Mouse (Mus musculus) embryonic facial prominence, embryonic 15.5 days (tissue): ENCODE measurements around the gene Dhx35. TPM values are rescaled to one million over a fixed set of nuclear protein-coding genes. Genes with fewer than 3 reads are reported as not detected.

Source experiments
- ATAC-seq: fragments of 200-750 bp; cut with Nextera tagmentation; 2 replicates; pipeline ENCODE4 v1.8.0; 2017; ENCODE audit warnings: low read depth, moderate TSS enrichment; ENCODE audit not compliant: insufficient number of reproducible peaks, low FRiP score, low TSS enrichment
- H3K27ac ChIP-seq: fragments of 300-500 bp; sonication (generic); replicated peaks from 2 replicates; pipeline ENCODE4 v1.5.1; 2015; ENCODE audit warnings: mild to moderate bottlenecking, inconsistent platforms
- H3K27me3 ChIP-seq: fragments of 300-500 bp; sonication (generic); 2 replicates; pipeline ENCODE4 v1.6.1; 2015; ENCODE audit warnings: inconsistent platforms
- H3K36me3 ChIP-seq: fragments of 300-500 bp; sonication (generic); 2 replicates; pipeline ENCODE4 v1.6.1; 2015; ENCODE audit warnings: mild to moderate bottlenecking, inconsistent platforms
- H3K4me1 ChIP-seq: fragments of 300-500 bp; sonication (generic); 2 replicates; pipeline ENCODE4 v1.6.1; 2015; ENCODE audit warnings: inconsistent platforms
- H3K4me2 ChIP-seq: fragments of 300-500 bp; sonication (generic); replicated peaks from 2 replicates; pipeline ENCODE4 v1.6.1; 2015; ENCODE audit warnings: mild to moderate bottlenecking, inconsistent platforms
- H3K4me3 ChIP-seq: fragments of 300-500 bp; sonication (generic); replicated peaks from 2 replicates; pipeline ENCODE4 v1.5.1; 2015; ENCODE audit warnings: mild to moderate bottlenecking, inconsistent platforms
- H3K9ac ChIP-seq: fragments of 300-500 bp; sonication (generic); 2 replicates; pipeline ENCODE4 v1.6.1; 2015; ENCODE audit warnings: inconsistent platforms
- H3K9me3 ChIP-seq: fragments of 300-500 bp; sonication (generic); replicated peaks from 2 replicates; pipeline ENCODE4 v1.6.1; 2016; ENCODE audit warnings: inconsistent platforms
- WGBS: fragments of 180-500 bp; shearing (Covaris S2); methylation state at CpG from one replicate; pipeline ENCODE4 v1.1.7; 2015; 5-methylcytosine and 5-hydroxymethylcytosine counted together
- polyA plus RNA-seq: library from polyadenylated mRNA; unstranded; fragments of >200 nt; fragmentation: Nextera tagmentation; extraction: Ambion mirVana; gene quantifications from 2 replicates; pipeline ENCODE4 v1.2.1, GENCODE M21; 2015

Gene Dhx35
- 12.5 and 13.0 TPM in 2 replicates for polyA plus RNA-seq

- H3K4me3 ChIP-seq: peak within 1 kb of the TSS; percentile 91
- no peaks in the 10 kb centered on the region for H3K36me3 ChIP-seq
- no peaks in the 10 kb centered on the region for H3K9me3 ChIP-seq
- ATAC-seq: peak; percentile 98
- peak within 1 kb of the TSS; percentile 86 for H3K27ac ChIP-seq
- peak within 1 kb of the TSS; percentile 63 for H3K9ac ChIP-seq
- peak within 1 kb of the TSS; percentile 75 for H3K4me2 ChIP-seq
- H3K4me1 ChIP-seq: peaks cover 20% of the 10 kb centered on the region
- under 1% methylated on average over 33 of the region's 33 CpGs for WGBS
- H3K27me3 ChIP-seq: no peaks in the 10 kb centered on the region
Observed at GRCm38 (mm10) chr2:158794494-158795004, at the start of gene Dhx35. TSS of gene Dhx35 (plus strand) at chr2:158794807.

DNA sequence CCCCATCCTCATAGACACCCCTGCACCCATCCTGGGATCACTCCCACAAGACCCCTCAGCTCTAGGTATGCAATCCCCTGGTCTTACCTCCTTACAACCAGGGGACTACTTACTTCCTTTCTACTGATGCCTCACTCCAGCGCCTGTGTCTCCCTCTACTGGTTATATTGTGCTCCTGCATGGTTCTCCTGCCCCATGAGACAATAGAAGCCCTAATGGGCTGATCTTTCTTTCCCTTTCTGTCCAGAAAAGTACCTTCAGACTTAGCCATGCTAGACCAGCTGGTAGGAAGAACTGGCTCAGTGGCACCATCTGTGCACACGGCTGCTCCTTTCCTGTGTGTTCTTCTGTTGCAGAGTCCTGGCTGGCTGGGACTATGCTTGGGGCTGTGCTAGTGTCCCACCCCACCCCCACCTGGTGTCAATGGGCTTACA lies 49.5 kb upstream of the Dhx35 start:
- Histone ChIP-seq H3K4me3 (no peak overlapping the region), H3K4me2 (no peak overlapping the region), H3K9me3 (no peaks in the 10 kb centered on the region), H3K27me3 (no peaks in the 10 kb centered on the region), H3K27ac (no peak overlapping the region), H3K36me3 (no peaks in the 10 kb centered on the region), H3K4me1 (no peaks in the 10 kb centered on the region), H3K9ac (no peak overlapping the region)
- ATAC-seq: no peak
- 23% methylated on average over 2 of the region's 2 CpGs for WGBS

GRCm38 (mm10) chr2:158746164-158746563 lies 48.4 kb upstream of the Dhx35 start:
- Histone ChIP-seq H3K4me3 (no peak overlapping the region), H3K36me3 (no peaks in the 10 kb centered on the region), H3K27ac (no peak overlapping the region), H3K4me1 (no peaks in the 10 kb centered on the region), H3K9ac (no peak overlapping the region), H3K27me3 (no peaks in the 10 kb centered on the region), H3K9me3 (no peaks in the 10 kb centered on the region), H3K4me2 (no peak overlapping the region)
- 65% methylated on average over 11 of the region's 11 CpGs for WGBS
- no peak for ATAC-seq

- H3K9ac ChIP-seq: no peak overlapping the region
- H3K9me3 ChIP-seq: no peaks in the 10 kb centered on the region
- WGBS: 89% methylated on average over 9 of the region's 9 CpGs
- ATAC-seq: no peak
- H3K27me3 ChIP-seq: no peaks in the 10 kb centered on the region
- H3K27ac ChIP-seq: no peak overlapping the region
- no peaks in the 10 kb centered on the region for H3K36me3 ChIP-seq
- H3K4me2 ChIP-seq: no peak overlapping the region
- no peak overlapping the region for H3K4me3 ChIP-seq
- H3K4me1 ChIP-seq: no peaks in the 10 kb centered on the region
Observed at GRCm38 (mm10) chr2:158749366-158749765, 45.2 kb upstream of the Dhx35 start.

DNA sequence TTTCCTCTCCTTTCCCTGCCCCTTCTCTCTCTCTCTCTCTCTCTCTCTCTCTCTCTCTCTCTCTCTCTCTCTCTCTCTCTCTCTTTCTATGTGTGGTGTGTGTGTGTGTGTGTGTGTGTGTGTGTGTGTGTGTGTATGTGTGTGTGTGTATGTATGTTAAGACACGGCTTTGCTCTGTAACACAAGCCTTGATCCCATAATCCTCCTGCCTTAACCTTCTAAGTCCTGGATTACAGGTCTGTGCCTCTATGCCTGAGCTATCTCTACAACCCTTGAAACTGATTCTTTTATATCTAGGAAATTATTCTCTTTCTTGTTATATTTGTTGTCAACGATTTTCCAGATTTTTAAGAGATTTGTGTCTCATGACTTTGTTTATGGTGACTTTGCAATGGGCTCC lies 34.4 kb upstream of the Dhx35 start:
- H3K9me3 ChIP-seq: no peaks in the 10 kb centered on the region
- 58% methylated on average over 2 of the region's 2 CpGs for WGBS
- no peaks in the 10 kb centered on the region for H3K36me3 ChIP-seq
- H3K27ac ChIP-seq: no peak overlapping the region
- ATAC-seq: no peak
- no peak overlapping the region for H3K9ac ChIP-seq
- no peak overlapping the region for H3K4me3 ChIP-seq
- no peak overlapping the region for H3K4me2 ChIP-seq
- no peaks in the 10 kb centered on the region for H3K27me3 ChIP-seq
- no peaks in the 10 kb centered on the region for H3K4me1 ChIP-seq

GRCm38 (mm10) chr2:158762339-158762738 lies 32.3 kb upstream of the Dhx35 start:
- Histone ChIP-seq H3K4me1 (peaks cover under 1% of the 10 kb centered on the region; the same call in 1 of the 2 replicates), H3K9ac (no peak overlapping the region), H3K27ac (no peak overlapping the region), H3K27me3 (no peaks in the 10 kb centered on the region), H3K9me3 (no peaks in the 10 kb centered on the region), H3K4me3 (no peak overlapping the region), H3K36me3 (no peaks in the 10 kb centered on the region), H3K4me2 (no peak overlapping the region)
- no peak for ATAC-seq
- WGBS: 89% methylated on average over 5 of the region's 5 CpGs

DNA sequence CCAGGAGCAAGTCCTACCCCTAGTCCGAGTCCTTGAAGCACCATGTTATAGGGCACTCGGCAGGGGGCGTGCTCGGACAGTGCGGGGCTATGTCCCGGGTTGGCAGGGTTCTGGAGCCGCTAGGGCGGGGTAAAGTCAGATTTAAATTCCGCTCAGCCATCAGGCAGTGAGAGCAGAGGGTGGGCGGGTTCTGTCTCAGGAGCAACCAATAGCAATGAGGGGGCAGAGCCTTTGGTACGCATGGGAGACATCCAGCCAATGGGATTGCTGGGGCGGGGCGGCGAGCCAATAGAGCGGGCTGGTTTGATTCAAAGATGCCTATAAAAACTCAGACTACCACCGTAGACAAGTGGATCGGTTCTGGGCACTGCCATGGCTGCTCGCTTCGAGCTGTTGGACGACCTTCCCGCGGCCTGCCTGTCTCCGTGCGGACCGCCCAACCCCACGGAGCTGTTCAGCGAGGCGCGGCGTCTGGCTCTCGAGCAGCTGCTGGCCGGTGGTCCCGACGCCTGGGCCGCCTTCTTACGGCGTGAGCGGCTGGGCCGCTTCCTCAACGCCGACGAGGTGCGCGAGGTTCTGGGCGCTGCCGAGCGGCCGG lies 26.8 kb upstream of the Dhx35 start, which contains the start of gene Fam83d:
Gene Fam83d (plus strand): TSS at position 352 of the 598 bp plus-strand sequence.
- H3K27ac ChIP-seq: peak within 1 kb of the TSS; percentile 56
- peak within 1 kb of the TSS; percentile 62 for H3K9ac ChIP-seq
- H3K27me3 ChIP-seq: no peaks in the 10 kb centered on the region
- peak within 1 kb of the TSS; percentile 88 for H3K4me2 ChIP-seq
- ATAC-seq: peak; percentile 98
- no peaks in the 10 kb centered on the region for H3K9me3 ChIP-seq
- 0 out of 2 replicates have a peak, but pooled peaks cover 3% of the 10 kb centered on the region for H3K36me3 ChIP-seq
- H3K4me1 ChIP-seq: peaks cover 48% of the 10 kb centered on the region
- under 1% methylated on average over 48 of the region's 48 CpGs for WGBS
- peak within 1 kb of the TSS; percentile 68 for H3K4me3 ChIP-seq

DNA sequence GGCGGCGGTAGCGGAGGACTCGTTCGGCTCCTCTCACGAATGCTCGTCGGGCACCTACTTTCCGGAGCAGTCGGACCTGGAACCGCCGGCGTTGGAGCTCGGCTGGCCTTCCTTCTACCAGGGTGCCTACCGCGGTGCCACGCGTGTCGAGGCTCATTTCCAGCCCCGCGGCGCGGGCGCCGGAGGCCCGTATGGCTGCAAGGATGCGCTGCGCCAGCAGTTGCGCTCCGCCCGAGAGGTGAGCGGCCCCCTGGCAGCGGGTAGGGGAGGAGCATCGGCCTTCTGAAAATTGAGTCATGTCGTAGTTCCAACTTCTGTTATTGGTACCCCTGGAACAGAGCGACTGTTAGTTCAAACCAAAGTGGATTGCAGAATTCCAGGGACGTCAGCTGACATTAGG lies 26.3 kb upstream of the Dhx35 start:
- H3K9me3 ChIP-seq: no peaks in the 10 kb centered on the region
- no peaks in the 10 kb centered on the region for H3K27me3 ChIP-seq
- ATAC-seq: no peak
- peak overlapping the region; percentile 56 for H3K27ac ChIP-seq
- 0 out of 2 replicates have a peak, but pooled peaks cover 4% of the 10 kb centered on the region for H3K36me3 ChIP-seq
- H3K9ac ChIP-seq: peak overlapping the region; percentile 62
- WGBS: under 1% methylated on average over 37 of the region's 37 CpGs
- H3K4me2 ChIP-seq: peak overlapping the region; percentile 88
- H3K4me3 ChIP-seq: peak overlapping the region; percentile 68
- H3K4me1 ChIP-seq: peaks cover 50% of the 10 kb centered on the region

- H3K27ac ChIP-seq: 0 out of 2 replicates have a peak overlapping the region, but pooled peaks have one; percentile 56
- no peak for ATAC-seq
Observed at GRCm38 (mm10) chr2:158768771-158769170, 25.8 kb upstream of the Dhx35 start.

DNA sequence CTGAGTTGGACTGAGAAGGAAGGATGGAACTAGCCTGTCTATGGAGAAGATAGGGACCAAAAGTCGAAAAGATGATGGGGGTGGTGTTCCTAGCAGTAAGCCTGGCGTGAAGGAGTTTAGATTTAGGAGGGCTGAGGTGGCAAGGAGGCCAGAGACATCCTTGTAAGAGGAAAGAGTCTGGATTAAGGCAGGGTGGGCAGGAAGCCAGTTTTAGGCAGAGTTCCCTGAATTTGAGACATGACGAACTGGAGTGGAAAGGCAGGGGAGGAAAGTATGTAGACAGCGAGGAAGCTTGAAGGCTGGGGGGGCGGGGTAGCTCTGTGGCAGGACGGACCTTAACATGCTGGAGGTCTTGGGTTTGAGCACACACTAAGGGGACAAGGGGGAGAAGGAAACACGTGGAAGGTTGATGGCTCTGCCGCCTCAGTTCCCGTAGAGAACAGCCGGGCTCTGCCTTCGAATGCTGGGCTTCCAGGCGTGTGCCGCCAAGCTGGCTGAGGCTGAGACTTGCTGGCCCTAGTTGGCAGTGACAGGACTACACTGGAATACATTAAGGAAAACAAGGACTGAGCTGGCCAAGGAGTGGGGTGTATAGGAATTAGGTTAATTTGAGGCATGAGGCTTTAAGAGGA lies 24.4 kb upstream of the Dhx35 start:
- Histone ChIP-seq H3K9ac (peak overlapping the region; percentile 19; the same call in 1 of the 2 replicates), H3K27me3 (no peaks in the 10 kb centered on the region), H3K4me1 (peaks cover 53% of the 10 kb centered on the region), H3K36me3 (peaks cover 13% of the 10 kb centered on the region; the same call in 1 of the 2 replicates), H3K27ac (peak overlapping the region; percentile 67; the same call in 1 of the 2 replicates), H3K9me3 (no peaks in the 10 kb centered on the region), H3K4me3 (peak overlapping the region; percentile 68), H3K4me2 (peak overlapping the region; percentile 88)
- no peak for ATAC-seq
- 17% methylated on average over 13 of the region's 13 CpGs for WGBS

More at GRCm38 (mm10) chr2:158768771-158769170, 25.8 kb upstream of the Dhx35 start:
- Histone ChIP-seq H3K36me3 (peaks cover 6% of the 10 kb centered on the region; the same call in 1 of the 2 replicates), H3K4me3 (peak overlapping the region; percentile 68), H3K9ac (peak overlapping the region; percentile 62; the same call in 1 of the 2 replicates), H3K9me3 (no peaks in the 10 kb centered on the region), H3K4me2 (peak overlapping the region; percentile 88), H3K4me1 (peaks cover 50% of the 10 kb centered on the region), H3K27me3 (no peaks in the 10 kb centered on the region)
- 4% methylated on average over 5 of the region's 5 CpGs for WGBS

GRCm38 (mm10) chr2:158771066-158771763 lies 23.4 kb upstream of the Dhx35 start:
- no peak overlapping the region for H3K9ac ChIP-seq
- H3K9me3 ChIP-seq: no peaks in the 10 kb centered on the region
- peaks cover 13% of the 10 kb centered on the region; the same call in 1 of the 2 replicates for H3K36me3 ChIP-seq
- H3K27me3 ChIP-seq: no peaks in the 10 kb centered on the region
- H3K27ac ChIP-seq: no peak overlapping the region
- peak overlapping the region; percentile 88 for H3K4me2 ChIP-seq
- WGBS: 45% methylated on average over 11 of the region's 11 CpGs
- peak overlapping the region; percentile 68 for H3K4me3 ChIP-seq
- ATAC-seq: no peak
- peaks cover 53% of the 10 kb centered on the region for H3K4me1 ChIP-seq
